In genomic region chr12:17493810-17494209, GRCm38 (mm10) we compare ENCODE assay signal across 21 mouse cellular contexts. TPM values are rescaled to one million over a fixed set of nuclear protein-coding genes. Genes with fewer than 3 reads are reported as not detected.
A peak's percentile ranks its signal among the peaks of the same experiment; 100 is the strongest.
DNase-seq lines count a peak whose midpoint lies in the region; ATAC-seq lines count a peak whose summit lies in the region.
"Had no signal": no experiment of that assay in that cellular context is flagged by ENCODE, and none has a peak within 500 bp of the region (broad histone marks: within the 10 kb centered on the region; RNA-seq: fewer than 3 reads in every experiment).

No protein-coding gene starts in this region.

- peak; percentile 78 for ATAC-seq in kidney, embryonic 16.5 days (ENCODE audit: low FRiP score, low TSS enrichment)
- peak; percentile 79 for ATAC-seq in lung, embryonic 16.5 days (ENCODE audit: low read depth)
- ATAC-seq in intestine, embryonic 16.5 days = peak; percentile 43; the same call in 1 of the 2 replicates
- ATAC-seq: hindbrain, embryonic 16.5 days; midbrain, embryonic 13.5 days had no signal

- no peaks in the 10 kb centered on the region for H3K27me3 ChIP-seq in kidney, embryonic 16.5 days (ENCODE audit: insufficient read depth, low read length)
- no peaks in the 10 kb centered on the region for H3K27me3 ChIP-seq in lung, embryonic 16.5 days (ENCODE audit: control insufficient read depth, insufficient read depth, low read depth, low read length)
- no peaks in the 10 kb centered on the region for H3K27me3 ChIP-seq in intestine, embryonic 16.5 days (replicated peaks; ENCODE audit: control insufficient read depth, insufficient read depth, low read length)
- H3K27me3 ChIP-seq: embryonic facial prominence, embryonic 12.5 days; forebrain, embryonic 12.5 days; midbrain, embryonic 13.5 days had no signal

- H3K36me3 ChIP-seq in kidney, embryonic 16.5 days (ENCODE audit: insufficient read depth, low read length) = no peaks in the 10 kb centered on the region
- H3K36me3 ChIP-seq in lung, embryonic 16.5 days (ENCODE audit: control insufficient read depth, insufficient read depth, low read length) = no peaks in the 10 kb centered on the region
- no peaks in the 10 kb centered on the region for H3K36me3 ChIP-seq in intestine, embryonic 16.5 days (ENCODE audit: control insufficient read depth, insufficient read depth, low read length)
- H3K36me3 ChIP-seq: embryonic facial prominence, embryonic 12.5 days; forebrain, embryonic 12.5 days; hindbrain, embryonic 10.5 days; liver, embryonic 13.5 days; midbrain, embryonic 13.5 days had no signal

- no peak overlapping the region for H3K4me3 ChIP-seq in kidney, embryonic 16.5 days (ENCODE audit: low read length)
- H3K4me3 ChIP-seq in lung, embryonic 16.5 days (ENCODE audit: low read length) = no peak overlapping the region
- no peak overlapping the region for H3K4me3 ChIP-seq in intestine, embryonic 16.5 days (ENCODE audit: low read length)
- H3K4me3 ChIP-seq: embryonic facial prominence, embryonic 12.5 days; forebrain, embryonic 12.5 days; hindbrain, embryonic 10.5 days; liver, embryonic 13.5 days; megakaryocyte, embryonic 14.5 days; midbrain, embryonic 13.5 days had no signal

- H3K9me3 ChIP-seq in kidney, embryonic 16.5 days (ENCODE audit: low read length) = no peaks in the 10 kb centered on the region
- H3K9me3 ChIP-seq in lung, embryonic 16.5 days (ENCODE audit: control insufficient read depth, low read length) = no peaks in the 10 kb centered on the region
- H3K9me3 ChIP-seq in intestine, embryonic 16.5 days (ENCODE audit: control insufficient read depth, low read length) = no peaks in the 10 kb centered on the region
- H3K9me3 ChIP-seq: embryonic facial prominence, embryonic 12.5 days; forebrain, embryonic 12.5 days; hindbrain, embryonic 10.5 days; liver, embryonic 13.5 days; midbrain, embryonic 13.5 days had no signal

- H3K4me2 ChIP-seq in kidney, embryonic 16.5 days (replicated peaks; ENCODE audit: low read depth, low read length) = no peak overlapping the region
- H3K4me2 ChIP-seq in lung, embryonic 16.5 days (ENCODE audit: low read depth, low read length) = no peak overlapping the region
- no peak overlapping the region for H3K4me2 ChIP-seq in intestine, embryonic 16.5 days (ENCODE audit: low read depth, low read length)
- H3K4me2 ChIP-seq: embryonic facial prominence, embryonic 12.5 days; forebrain, embryonic 12.5 days; liver, embryonic 13.5 days; midbrain, embryonic 13.5 days had no signal

- H3K9ac ChIP-seq in kidney, embryonic 16.5 days (replicated peaks; ENCODE audit: low read length) = no peak overlapping the region
- no peak overlapping the region for H3K9ac ChIP-seq in lung, embryonic 16.5 days (ENCODE audit: low read length)
- no peak overlapping the region for H3K9ac ChIP-seq in intestine, embryonic 16.5 days (ENCODE audit: low read depth, low read length)
- H3K9ac ChIP-seq: embryonic facial prominence, embryonic 12.5 days; forebrain, embryonic 12.5 days; liver, embryonic 13.5 days; midbrain, embryonic 13.5 days had no signal

- WGBS in kidney, embryonic 16.5 days = 40% methylated on average over 3 of the region's 3 CpGs
- 27% methylated on average over 3 of the region's 3 CpGs for WGBS in lung, embryonic 16.5 days
- WGBS in intestine, embryonic 16.5 days = 29% methylated on average over 3 of the region's 3 CpGs

- H3K4me1 ChIP-seq in kidney, embryonic 16.5 days (ENCODE audit: insufficient read depth, low read length) = peaks cover 10% of the 10 kb centered on the region
- peaks cover 7% of the 10 kb centered on the region for H3K4me1 ChIP-seq in lung, embryonic 16.5 days (replicated peaks; ENCODE audit: control insufficient read depth, insufficient read depth, low read length)
- H3K4me1 ChIP-seq in intestine, embryonic 16.5 days (ENCODE audit: control insufficient read depth, insufficient read depth, low read length) = peaks cover 5% of the 10 kb centered on the region

- no peak overlapping the region for H3K27ac ChIP-seq in kidney, embryonic 16.5 days (ENCODE audit: low read length)
- H3K27ac ChIP-seq in lung, embryonic 16.5 days (ENCODE audit: low read length) = no peak overlapping the region; the same call in 1 of the 2 replicates
- no peak overlapping the region for H3K27ac ChIP-seq in intestine, embryonic 16.5 days (ENCODE audit: low read length)
- H3K27ac ChIP-seq: embryonic facial prominence, embryonic 12.5 days; forebrain, embryonic 12.5 days; hindbrain, embryonic 10.5 days; liver, embryonic 13.5 days; midbrain, embryonic 13.5 days had no signal

- no peak for DNase-seq in kidney, adult 9 months
- no peak for DNase-seq in lung, postnatal 14 days
- peak; percentile 50 for DNase-seq in adipocyte (ENCODE audit: low spot score)
- no peak for DNase-seq in frontal cortex, postnatal 14 days (ENCODE audit: low spot score in 2 of 2)
- DNase-seq: adrenal gland, postnatal 14 days; cerebellum, adult 2 months; cerebellum, postnatal 25 days; gastrocnemius, postnatal 36 days; kidney, postnatal 14 days; liver, embryonic 13.5 days; lung, postnatal 36 days; thymus, adult 2 months had no signal

RNA-seq across cellular contexts. Expression of gene Odc1, which starts 50.8 kb away (rescaled TPM):
- polyA plus RNA-seq in kidney, embryonic 16.5 days (2015; fragmentation: Nextera tagmentation; extraction: Ambion mirVana) = 217 and 223 TPM in 2 replicates
- 138 and 142 TPM in 2 replicates for polyA plus RNA-seq in lung, embryonic 16.5 days (2015; fragmentation: Nextera tagmentation; extraction: Ambion mirVana)
- polyA plus RNA-seq in intestine, embryonic 16.5 days (2015; fragmentation: Nextera tagmentation; extraction: Ambion mirVana) = 168 and 176 TPM in 2 replicates
